Mouse (Mus musculus) intestine, embryonic 14.5 days (tissue): ENCODE measurements around the gene Tspan32. TPM values are rescaled to one million over a fixed set of nuclear protein-coding genes. Genes with fewer than 3 reads are reported as not detected.

ENCODE experiments used
- ATAC-seq: fragments of 200-750 bp; cut with Nextera tagmentation; replicated peaks from 2 replicates; pipeline ENCODE4 v1.8.0; 2017; ENCODE audit warnings: low read depth, moderate number of reproducible peaks, moderate TSS enrichment, moderate library complexity; ENCODE audit not compliant: low FRiP score, low TSS enrichment
- DNase-seq: peaks from one replicate; pipeline ENCODE4 v3.0.0-alpha.2; 2018; ENCODE audit warnings: low spot score
- H3K27ac ChIP-seq: fragments of 300-500 bp; sonication (generic); 2 replicates; pipeline ENCODE4 v1.5.1; 2014; ENCODE audit warnings: low read depth, mild to moderate bottlenecking, control low read depth
- H3K27me3 ChIP-seq: fragments of 300-500 bp; sonication (generic); replicated peaks from 2 replicates; pipeline ENCODE4 v1.6.1; 2014; ENCODE audit warnings: low read length, control low read depth; ENCODE audit not compliant: control insufficient read depth, insufficient read depth
- H3K36me3 ChIP-seq: fragments of 300-500 bp; sonication (generic); 2 replicates; pipeline ENCODE4 v1.6.1; 2014; ENCODE audit warnings: low read length, control low read depth; ENCODE audit not compliant: control insufficient read depth, insufficient read depth
- H3K4me1 ChIP-seq: fragments of 300-500 bp; sonication (generic); replicated peaks from 2 replicates; pipeline ENCODE4 v1.6.1; 2014; ENCODE audit warnings: low read length, control low read depth, mixed read lengths; ENCODE audit not compliant: control insufficient read depth, insufficient read depth
- H3K4me2 ChIP-seq: fragments of 300-500 bp; sonication (generic); 2 replicates; pipeline ENCODE4 v1.6.1; 2014; ENCODE audit warnings: low read length
- H3K4me3 ChIP-seq: fragments of 300-500 bp; sonication (generic); 2 replicates; pipeline ENCODE4 v1.5.1; 2014; ENCODE audit warnings: low read depth, low read length, control low read depth, mixed read lengths
- H3K9ac ChIP-seq: fragments of 300-500 bp; sonication (generic); 2 replicates; pipeline ENCODE4 v1.6.1; 2014; ENCODE audit warnings: mild to moderate bottlenecking, low read length
- H3K9me3 ChIP-seq: fragments of 300-500 bp; sonication (generic); 2 replicates; pipeline ENCODE4 v1.6.1; 2016; ENCODE audit warnings: low read length, control low read depth; ENCODE audit not compliant: control insufficient read depth
- WGBS: fragments of 180-500 bp; shearing (Covaris S2); extraction: QIAGEN DNeasy Blood & Tissue Kit; methylation state at CpG from one replicate; pipeline ENCODE4 v1.1.7; 2014; 5-methylcytosine and 5-hydroxymethylcytosine counted together
- polyA plus RNA-seq: library from polyadenylated mRNA; unstranded; fragments of >200 nt; fragmentation: Nextera tagmentation; extraction: Ambion mirVana; gene quantifications from 2 replicates; pipeline ENCODE4 v1.2.1, GENCODE M21; 2014

Gene Tspan32
- polyA plus RNA-seq, 1 experiment from 2014 or later = 1.5 TPM

DNA sequence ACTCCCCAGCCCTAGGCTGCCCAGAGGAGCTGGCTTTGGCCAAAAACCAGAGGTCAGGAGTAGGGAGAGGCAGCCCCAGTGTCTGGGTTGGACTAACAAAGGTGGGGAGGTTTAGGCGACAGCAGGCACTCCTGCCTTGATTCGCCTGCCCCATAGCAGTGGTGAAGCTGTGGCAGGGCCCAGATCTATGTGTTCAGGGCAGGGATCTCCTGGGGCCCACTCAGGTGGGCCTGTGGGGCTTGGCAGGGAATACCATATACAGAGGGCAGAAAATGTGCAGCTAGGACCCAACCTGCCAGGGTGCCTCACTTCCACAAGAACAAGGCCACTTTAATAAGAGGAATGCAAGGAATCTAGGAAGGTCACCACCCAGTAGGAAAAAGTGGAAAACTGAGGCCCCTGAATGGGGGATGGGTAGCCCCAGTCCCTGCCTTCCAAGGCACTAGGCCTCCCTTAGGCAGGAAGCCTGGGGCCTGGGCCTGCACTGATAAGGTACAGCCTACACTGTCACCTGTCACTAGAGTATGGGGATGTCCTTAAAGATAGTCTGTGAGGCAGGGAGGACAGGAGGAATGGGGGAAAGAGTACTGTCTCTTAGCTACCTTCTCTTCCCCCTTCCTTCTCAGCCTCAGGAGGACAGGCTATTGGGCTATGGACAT is 1.4 kb downstream of the Tspan32 start:
- ATAC-seq (no peak), DNase-seq (no peak)
- Histone ChIP-seq H3K4me3 (no peak overlapping the region), H3K9ac (no peak overlapping the region), H3K4me2 (no peak overlapping the region), H3K27ac (no peak overlapping the region), H3K27me3 (no peaks in the 10 kb centered on the region), H3K9me3 (no peaks in the 10 kb centered on the region), H3K36me3 (no peaks in the 10 kb centered on the region), H3K4me1 (peaks cover 36% of the 10 kb centered on the region)
- 75% methylated on average over 2 of the region's 2 CpGs for WGBS

DNA sequence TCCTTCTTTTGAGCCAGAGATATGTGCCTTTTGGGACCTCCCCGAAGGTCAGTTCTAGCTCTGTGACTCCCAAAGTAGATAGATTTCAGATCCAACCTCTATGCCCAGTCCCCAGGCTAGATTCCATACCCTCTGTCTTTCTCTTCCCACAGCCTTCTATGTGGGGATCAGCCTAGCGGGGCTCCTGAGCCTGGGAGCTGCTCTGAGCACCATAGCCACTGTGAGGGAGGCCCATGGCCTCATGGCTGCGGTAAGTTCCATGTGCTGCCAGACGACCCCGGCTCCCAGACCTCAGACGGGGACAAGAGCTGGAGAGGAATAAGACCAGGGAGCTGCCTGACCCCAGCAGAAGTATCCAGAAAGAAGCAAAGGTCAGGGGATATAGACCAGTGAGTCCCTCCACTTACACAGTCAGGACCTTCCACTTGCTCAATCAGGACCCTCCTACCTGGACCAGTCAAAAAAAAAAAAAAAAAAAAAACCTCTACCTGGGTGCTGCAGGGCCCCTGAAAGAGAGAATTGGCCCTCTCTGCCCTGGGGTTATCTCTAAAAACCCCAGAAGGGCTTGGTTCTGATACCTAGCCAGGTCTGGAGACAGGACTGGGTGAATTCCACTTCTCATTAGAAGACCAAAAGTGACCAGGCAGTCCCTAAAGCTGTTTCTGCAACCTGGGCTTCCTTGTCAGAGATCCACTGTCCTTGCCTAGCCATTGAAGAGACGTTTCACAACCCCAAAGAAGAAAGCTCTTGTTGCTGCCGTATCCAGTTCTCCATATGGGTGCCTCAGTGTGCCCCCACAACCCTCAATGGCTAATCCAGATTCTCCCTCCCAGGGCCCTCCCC is 2.1 kb downstream of the Tspan32 start:
- DNase-seq (no peak), ATAC-seq (no peak)
- H3K4me1 ChIP-seq = peaks cover 43% of the 10 kb centered on the region
- H3K9ac ChIP-seq = no peak overlapping the region
- H3K27ac ChIP-seq = no peak overlapping the region
- no peak overlapping the region for H3K4me2 ChIP-seq
- H3K9me3 ChIP-seq = no peaks in the 10 kb centered on the region
- H3K36me3 ChIP-seq = no peaks in the 10 kb centered on the region
- no peaks in the 10 kb centered on the region for H3K27me3 ChIP-seq
- WGBS = 87% methylated on average over 8 of the region's 8 CpGs
- H3K4me3 ChIP-seq = no peak overlapping the region

DNA sequence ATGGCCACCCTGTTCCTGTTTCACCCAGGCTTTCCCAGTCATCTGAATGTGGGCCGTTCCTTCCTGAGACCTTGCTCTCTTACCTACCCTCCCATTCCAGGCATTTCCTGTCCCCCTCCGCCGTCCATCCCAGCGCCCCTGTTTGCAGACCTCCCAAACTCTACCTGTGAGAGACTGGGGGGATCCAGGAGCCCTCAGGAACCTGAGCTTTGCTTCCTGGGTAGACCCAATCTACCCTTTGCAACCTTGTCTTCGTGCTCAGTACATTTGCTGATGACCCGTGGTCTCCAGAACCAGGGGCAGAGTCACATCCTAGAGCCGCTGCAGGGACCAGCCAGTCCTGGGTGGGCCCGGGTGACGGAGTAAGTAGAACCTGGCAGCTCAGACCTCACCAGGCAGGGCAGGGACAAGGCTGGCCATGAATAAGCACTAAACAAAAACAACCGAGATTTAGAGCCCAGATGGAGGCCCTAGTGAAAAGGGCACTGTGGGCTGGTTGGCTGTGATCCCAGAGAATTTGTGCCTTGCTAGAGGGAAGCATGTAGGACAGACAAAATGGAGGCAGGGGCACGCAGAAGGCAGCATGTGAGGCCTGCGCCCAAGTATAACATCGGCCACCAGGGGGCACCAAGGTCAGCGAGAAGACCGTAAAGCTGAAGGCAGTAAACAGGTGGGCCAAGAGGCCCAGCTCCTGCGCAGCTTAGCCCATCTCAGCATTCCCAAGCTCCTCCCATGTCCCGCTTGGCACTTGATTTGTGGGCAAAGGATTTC is 2.9 kb downstream of the Tspan32 start:
- peak overlapping the region; percentile 90 for H3K27ac ChIP-seq
- no peaks in the 10 kb centered on the region for H3K27me3 ChIP-seq
- no peaks in the 10 kb centered on the region for H3K36me3 ChIP-seq
- no peaks in the 10 kb centered on the region for H3K9me3 ChIP-seq
- H3K4me2 ChIP-seq = no peak overlapping the region; the same call in 1 of the 2 replicates
- no peak overlapping the region for H3K9ac ChIP-seq
- ATAC-seq (peak; percentile 76), DNase-seq (peak; percentile 98)
- H3K4me1 ChIP-seq = peaks cover 50% of the 10 kb centered on the region
- 42% methylated on average over 17 of the region's 17 CpGs for whole genome bisulfite sequencing
- no peak overlapping the region for H3K4me3 ChIP-seq

DNA sequence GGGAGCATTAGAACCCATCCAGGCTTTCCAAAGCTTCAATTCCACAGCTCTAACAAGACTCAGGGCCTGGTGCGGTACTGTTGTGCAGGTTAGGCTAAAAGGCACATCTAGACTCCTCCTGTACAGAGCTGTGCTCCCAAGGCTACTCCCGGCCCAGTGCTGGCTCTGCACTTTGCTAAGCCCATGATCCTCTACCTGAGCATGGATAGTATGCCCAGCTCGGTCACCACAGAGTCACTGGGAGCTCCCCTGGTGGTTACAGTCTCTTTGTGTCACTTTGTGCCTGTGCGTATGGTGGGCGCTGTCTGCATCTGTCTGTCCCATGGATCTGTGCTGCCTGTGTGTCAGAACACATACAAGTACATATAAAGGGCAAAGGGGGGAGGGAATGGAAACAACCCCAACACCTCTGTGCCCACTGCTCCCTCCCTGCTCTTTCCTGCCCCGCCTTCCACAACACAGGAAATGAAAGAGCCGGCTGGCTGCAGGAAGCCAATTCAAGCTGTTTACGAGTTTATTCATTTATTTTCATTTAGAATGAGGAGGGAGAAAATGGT is 3.6 kb downstream of the Tspan32 start:
- peak overlapping the region; percentile 23 for H3K4me2 ChIP-seq
- H3K27me3 ChIP-seq = no peaks in the 10 kb centered on the region
- peaks cover 56% of the 10 kb centered on the region for H3K4me1 ChIP-seq
- no peaks in the 10 kb centered on the region for H3K9me3 ChIP-seq
- H3K27ac ChIP-seq = peak overlapping the region; percentile 90
- no peak overlapping the region for H3K9ac ChIP-seq
- peak; percentile 57 for ATAC-seq
- H3K36me3 ChIP-seq = no peaks in the 10 kb centered on the region
- 44% methylated on average over 8 of the region's 8 CpGs for WGBS
- no peak for DNase-seq
- H3K4me3 ChIP-seq = no peak overlapping the region

DNA sequence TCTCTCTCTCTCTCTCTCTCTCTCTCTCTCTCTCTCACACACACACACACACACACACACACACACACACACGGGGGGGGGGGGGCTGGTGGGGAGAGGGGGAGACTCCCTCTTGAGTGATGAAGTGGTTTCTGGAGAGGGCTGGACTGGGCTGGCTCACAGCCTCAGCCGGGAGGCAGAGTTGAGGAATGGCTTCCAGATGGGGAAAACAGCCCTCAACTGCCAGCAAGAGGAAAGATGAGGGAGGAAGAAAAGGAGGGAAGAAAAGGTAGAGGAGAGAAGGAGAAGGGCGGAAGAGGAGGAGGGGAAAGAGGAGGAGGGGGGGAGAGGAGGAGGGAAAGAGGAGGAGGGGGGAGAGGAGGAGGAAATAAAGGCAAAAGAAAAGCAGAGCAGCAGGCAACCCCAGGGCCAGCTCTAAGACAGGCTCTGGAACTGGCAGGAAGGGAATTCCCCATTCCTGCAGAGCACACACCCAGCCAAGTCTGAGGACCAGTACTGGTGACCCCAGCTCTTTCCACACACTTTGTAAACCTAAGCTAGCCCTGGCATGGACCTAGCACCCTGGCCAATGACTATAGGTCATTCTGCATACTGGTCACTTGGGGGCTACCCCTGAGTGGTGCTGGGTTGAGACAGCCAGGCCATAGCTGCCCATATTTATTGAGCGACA is 4.3 kb downstream of the Tspan32 start:
- Histone ChIP-seq H3K4me1 (peaks cover 60% of the 10 kb centered on the region), H3K4me2 (peak overlapping the region; percentile 23), H3K27ac (peak overlapping the region; percentile 90), H3K9ac (no peak overlapping the region), H3K27me3 (no peaks in the 10 kb centered on the region), H3K4me3 (no peak overlapping the region), H3K9me3 (no peaks in the 10 kb centered on the region), H3K36me3 (no peaks in the 10 kb centered on the region)
- 38% methylated on average over 3 of the region's 4 CpGs for WGBS
- no peak for DNase-seq
- peak; percentile 57 for ATAC-seq

DNA sequence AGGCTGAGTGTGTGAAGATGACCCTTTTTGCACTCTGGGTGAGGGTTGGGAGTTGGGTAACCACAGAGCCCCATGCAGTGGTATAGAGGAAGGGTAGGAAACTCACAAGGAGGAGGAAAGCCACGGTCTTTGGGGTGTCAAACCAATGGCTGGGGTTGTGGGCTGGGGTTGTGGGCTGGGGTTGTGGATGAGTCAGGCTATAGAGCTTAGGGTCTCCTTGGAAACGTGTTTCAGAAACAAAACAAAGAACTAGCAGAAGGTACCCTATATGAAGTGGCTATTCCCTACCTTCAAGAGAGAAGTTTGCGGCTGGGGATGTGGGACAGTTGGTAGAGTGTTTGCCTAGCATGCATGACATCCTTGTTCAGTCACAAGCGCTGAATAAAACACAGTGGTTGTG is 5.2 kb downstream of the Tspan32 start:
- Histone ChIP-seq H3K27me3 (no peaks in the 10 kb centered on the region), H3K4me3 (no peak overlapping the region), H3K36me3 (no peaks in the 10 kb centered on the region), H3K4me2 (no peak overlapping the region), H3K9me3 (no peaks in the 10 kb centered on the region), H3K27ac (peak overlapping the region; percentile 90), H3K4me1 (peaks cover 62% of the 10 kb centered on the region), H3K9ac (no peak overlapping the region)
- ATAC-seq = no peak
- DNase-seq = no peak
- 84% methylated on average over 4 of the region's 4 CpGs for WGBS

DNA sequence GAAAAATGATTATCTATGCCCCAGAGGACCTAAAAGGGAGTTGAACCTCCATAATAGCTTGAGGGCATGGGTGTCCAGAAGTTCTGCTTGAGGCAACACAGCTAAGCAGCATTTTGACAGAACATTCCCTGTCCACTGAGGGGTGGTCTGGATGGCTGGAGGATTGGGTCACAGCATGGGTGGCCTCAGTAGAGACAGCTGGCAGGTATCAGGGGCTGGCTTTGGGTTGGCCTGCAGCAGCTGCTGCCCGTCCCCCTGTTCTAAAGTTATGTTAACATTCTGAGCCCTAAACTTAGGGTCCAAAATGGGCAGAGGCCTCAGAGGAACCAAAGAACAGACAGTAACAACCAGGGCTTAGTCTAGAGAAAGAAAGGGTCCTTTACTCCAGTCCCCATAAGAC is 6.4 kb downstream of the Tspan32 start:
- H3K9me3 ChIP-seq = no peaks in the 10 kb centered on the region
- no peaks in the 10 kb centered on the region for H3K27me3 ChIP-seq
- H3K27ac ChIP-seq = no peak overlapping the region
- WGBS = 50% methylated on average over 1 of the region's 1 CpGs
- no peaks in the 10 kb centered on the region for H3K36me3 ChIP-seq
- peaks cover 73% of the 10 kb centered on the region for H3K4me1 ChIP-seq
- DNase-seq (no peak), ATAC-seq (no peak)
- no peak overlapping the region for H3K9ac ChIP-seq
- no peak overlapping the region for H3K4me2 ChIP-seq
- no peak overlapping the region for H3K4me3 ChIP-seq
